ENCODE assay signal across 21 mouse cellular contexts in the genomic region with DNA sequence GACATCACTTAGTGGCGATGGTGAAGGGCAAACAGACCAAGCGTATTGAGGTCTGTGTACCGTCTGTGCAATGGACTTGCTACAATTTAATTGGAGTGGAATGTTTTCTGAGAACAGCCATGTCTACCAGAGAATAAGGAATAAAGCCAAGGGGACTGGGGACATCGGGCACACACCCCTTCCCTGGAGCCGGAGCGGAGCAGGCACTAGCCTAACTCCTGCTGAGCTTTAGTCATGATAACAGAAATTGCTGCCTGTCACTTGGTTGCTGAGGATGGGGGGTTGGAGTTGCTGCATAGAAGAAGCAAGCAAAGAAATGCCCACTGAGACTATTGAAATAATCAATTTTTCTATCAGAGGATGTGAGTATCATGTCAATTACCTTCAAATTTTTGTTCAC.
DNase-seq lines count a peak whose midpoint lies in the region; ATAC-seq and TF ChIP-seq lines count a peak whose summit lies in the region.
"Had no signal": no experiment of that assay in that cellular context is flagged by ENCODE, and none has a peak within 500 bp of the region (broad histone marks: within the 10 kb centered on the region; RNA-seq: fewer than 3 reads in every experiment).

No protein-coding gene starts in this region.

- no peaks in the 10 kb centered on the region for H3K9me3 ChIP-seq in forebrain, embryonic 14.5 days (replicated peaks; ENCODE audit: control insufficient read depth, low read length)
- H3K9me3 ChIP-seq in forebrain, embryonic 13.5 days (replicated peaks) = no peaks in the 10 kb centered on the region
- no peaks in the 10 kb centered on the region for H3K9me3 ChIP-seq in ES-Bruce4 (replicated peaks; ENCODE audit: control insufficient read depth, insufficient read depth, low read length, poor library complexity, severe bottlenecking)
- H3K9me3 ChIP-seq in ES-E14 (ENCODE audit: control insufficient read depth, insufficient read depth, low read depth, low read length) = no peaks in the 10 kb centered on the region
- H3K9me3 ChIP-seq in liver, postnatal 0 days (ENCODE audit: low read length) = no peaks in the 10 kb centered on the region
- H3K9me3 ChIP-seq: embryonic facial prominence, embryonic 10.5 days; embryonic facial prominence, embryonic 12.5 days; forebrain, embryonic 15.5 days had no signal

- H3K27me3 ChIP-seq in forebrain, embryonic 14.5 days (replicated peaks; ENCODE audit: control insufficient read depth, insufficient read depth, low read length) = no peaks in the 10 kb centered on the region
- no peaks in the 10 kb centered on the region for H3K27me3 ChIP-seq in forebrain, embryonic 13.5 days
- no peaks in the 10 kb centered on the region for H3K27me3 ChIP-seq in ES-Bruce4 (ENCODE audit: control insufficient read depth, insufficient read depth, low read length, poor library complexity, severe bottlenecking)
- no peaks in the 10 kb centered on the region for H3K27me3 ChIP-seq in liver, postnatal 0 days (ENCODE audit: insufficient read depth, low read length)
- H3K27me3 ChIP-seq: embryonic facial prominence, embryonic 12.5 days; forebrain, embryonic 15.5 days had no signal

- H3K36me3 ChIP-seq in forebrain, embryonic 14.5 days (ENCODE audit: control insufficient read depth, insufficient read depth, low read length) = no peaks in the 10 kb centered on the region
- no peaks in the 10 kb centered on the region for H3K36me3 ChIP-seq in forebrain, embryonic 13.5 days (ENCODE audit: poor library complexity, severe bottlenecking)
- H3K36me3 ChIP-seq in ES-Bruce4 (ENCODE audit: control insufficient read depth, insufficient read depth, low read length, poor library complexity, severe bottlenecking) (no peaks in the 10 kb centered on the region), ES-E14 (ENCODE audit: control insufficient read depth, insufficient read depth, low read length, poor library complexity, severe bottlenecking) (no peaks in the 10 kb centered on the region)
- no peaks in the 10 kb centered on the region for H3K36me3 ChIP-seq in liver, postnatal 0 days (replicated peaks; ENCODE audit: insufficient read depth, low read length)
- H3K36me3 ChIP-seq: embryonic facial prominence, embryonic 10.5 days; embryonic facial prominence, embryonic 12.5 days; forebrain, embryonic 15.5 days had no signal

- in situ Hi-C loops in ES-E14 (cut with MboI; ENCODE audit: low sequenced_read_pairs in 2 of 2, unreplicated experiment in 2 of 2) = no loop called here

- ATAC-seq in forebrain, embryonic 14.5 days = no peak
- ATAC-seq in forebrain, embryonic 13.5 days = no peak
- ATAC-seq in liver, postnatal 0 days = no peak
- ATAC-seq: CD4-positive, CD25-positive, alpha-beta regulatory T cell, adult 4 months; forebrain, embryonic 15.5 days; forebrain, postnatal 0 days had no signal

- no peak overlapping the region for H3K27ac ChIP-seq in forebrain, embryonic 14.5 days (ENCODE audit: low read depth, low read length)
- H3K27ac ChIP-seq in forebrain, embryonic 13.5 days = no peak overlapping the region
- H3K27ac ChIP-seq in ES-Bruce4 (ENCODE audit: insufficient read depth, low read length) = no peak overlapping the region
- no peak overlapping the region for H3K27ac ChIP-seq in ES-E14 (ENCODE audit: insufficient read depth, low read depth, low read length, poor library complexity, severe bottlenecking)
- H3K27ac ChIP-seq in liver, postnatal 0 days (ENCODE audit: low read depth) = no peak overlapping the region
- H3K27ac ChIP-seq: embryonic facial prominence, embryonic 10.5 days; embryonic facial prominence, embryonic 12.5 days; forebrain, embryonic 15.5 days had no signal

- TF ChIP-seq POLR2A in ES-Bruce4 (IDR thresholded peaks at IDR 0.05; ENCODE audit: insufficient read depth, low read length) = no peak

- WGBS in forebrain, embryonic 14.5 days = 18% methylated on average over 6 of the region's 6 CpGs
- WGBS in forebrain, embryonic 13.5 days = 31% methylated on average over 6 of the region's 6 CpGs
- WGBS in liver, postnatal 0 days (ENCODE audit: insufficient replicate concordance) = 69% methylated on average over 6 of the region's 6 CpGs

- TF ChIP-seq CTCF in ES-Bruce4 (IDR thresholded peaks at IDR 0.05; ENCODE audit: low read depth, low read length) = no peak
- TF ChIP-seq CTCF in liver, postnatal 0 days (IDR thresholded peaks at IDR 0.05; ENCODE audit: low read depth) = no peak

- no peak overlapping the region for H3K9ac ChIP-seq in forebrain, embryonic 14.5 days (ENCODE audit: low read length)
- H3K9ac ChIP-seq in forebrain, embryonic 13.5 days = no peak overlapping the region
- H3K9ac ChIP-seq in ES-Bruce4 (ENCODE audit: low read depth, poor library complexity, severe bottlenecking) (no peak overlapping the region), ES-E14 (ENCODE audit: insufficient read depth, low read depth, low read length, poor library complexity, severe bottlenecking) (no peak overlapping the region)
- H3K9ac ChIP-seq in liver, postnatal 0 days (replicated peaks) = no peak overlapping the region
- H3K9ac ChIP-seq: embryonic facial prominence, embryonic 12.5 days; forebrain, embryonic 15.5 days; forebrain, postnatal 0 days had no signal

- H3K4me2 ChIP-seq in forebrain, embryonic 14.5 days (ENCODE audit: low read length) = no peak overlapping the region
- no peak overlapping the region for H3K4me2 ChIP-seq in forebrain, embryonic 13.5 days
- H3K4me2 ChIP-seq in liver, postnatal 0 days (ENCODE audit: low read depth, low read length) = no peak overlapping the region
- H3K4me2 ChIP-seq: embryonic facial prominence, embryonic 12.5 days; forebrain, embryonic 15.5 days had no signal

- no peak overlapping the region for H3K4me3 ChIP-seq in forebrain, embryonic 14.5 days (ENCODE audit: low read depth, low read length)
- H3K4me3 ChIP-seq in forebrain, embryonic 13.5 days = no peak overlapping the region
- H3K4me3 ChIP-seq in ES-Bruce4 (ENCODE audit: low read depth, low read length) = no peak overlapping the region
- no peak overlapping the region for H3K4me3 ChIP-seq in ES-E14 (ENCODE audit: insufficient read depth in 1 of 2, low read depth in 1 of 2, low read length in 2 of 2, poor library complexity in 1 of 2, severe bottlenecking in 1 of 2)
- H3K4me3 ChIP-seq in liver, postnatal 0 days (ENCODE audit: low read depth, low read length) = no peak overlapping the region
- H3K4me3 ChIP-seq: embryonic facial prominence, embryonic 10.5 days; embryonic facial prominence, embryonic 12.5 days; forebrain, embryonic 15.5 days had no signal

- peaks cover 10% of the 10 kb centered on the region for H3K4me1 ChIP-seq in forebrain, embryonic 14.5 days (ENCODE audit: control insufficient read depth, insufficient read depth, low read length)
- peaks cover 21% of the 10 kb centered on the region for H3K4me1 ChIP-seq in forebrain, embryonic 13.5 days
- H3K4me1 ChIP-seq in ES-Bruce4 (ENCODE audit: control insufficient read depth, insufficient read depth, low read length) = peaks cover 4% of the 10 kb centered on the region
- peaks cover 0 to 13% of the 10 kb centered on the region in 2 experiments; a peak in 1 of 4 replicates for H3K4me1 ChIP-seq in ES-E14 (ENCODE audit: control insufficient read depth in 2 of 2, insufficient read depth in 2 of 2, low read length in 2 of 2, poor library complexity in 1 of 2)
- no peaks in the 10 kb centered on the region for H3K4me1 ChIP-seq in liver, postnatal 0 days (ENCODE audit: insufficient read depth)
- H3K4me1 ChIP-seq: embryonic facial prominence, embryonic 12.5 days had no signal

- 0 out of 2 replicates have a peak, but pooled peaks have one; percentile 52 for TF ChIP-seq EP300 in ES-Bruce4 (IDR thresholded peaks at IDR 0.05; ENCODE audit: insufficient read depth, low read depth, low read length)
- TF ChIP-seq EP300 in liver, postnatal 0 days (IDR thresholded peaks at IDR 0.05; ENCODE audit: low read depth) = no peak

- DNase-seq in forebrain, embryonic 14.5 days (ENCODE audit: low spot score) = peak; percentile 14
- DNase-seq in ES-E14 (ENCODE audit: low read depth, low spot score) (peak; percentile 2), ZHBTc4 (ENCODE audit: low read depth, low spot score) (peak; percentile 32)
- no peak for DNase-seq in natural killer cell, adult 2 months (ENCODE audit: low spot score in 2 of 2)
- DNase-seq in liver, postnatal 0 days = no peak
- no peak for DNase-seq in ovary, postnatal 10 days (ENCODE audit: low spot score)
- DNase-seq: adrenal gland, adult 2 months; adrenal gland, postnatal 10 days; B cell, adult 2 months; cerebellum, adult 11-12 months; cerebellum, adult 2 months; cerebellum, adult 9-10 months; cerebellum, postnatal 10 days; cerebellum, postnatal 25 days; forebrain, postnatal 0 days had no signal

TF ChIP-seq in ES-E14, 5 proteins besides CTCF, POLR2A, EP300 and RAD21:
- TF ChIP-seq ZC3H11A (IDR thresholded peaks at IDR 0.05; ENCODE audit: borderline replicate concordance, low read depth, low read length) = no peak
- TF ChIP-seq CHD2 (IDR thresholded peaks at IDR 0.05; ENCODE audit: low read depth, low read length) = no peak
- TF ChIP-seq HCFC1 (IDR thresholded peaks at IDR 0.05; ENCODE audit: borderline replicate concordance, insufficient read depth, low read length) = no peak
- TF ChIP-seq ZNF384 (IDR thresholded peaks at IDR 0.05; ENCODE audit: low read depth, low read length) = no peak
- no peak for TF ChIP-seq MAFK (IDR thresholded peaks at IDR 0.05; ENCODE audit: insufficient read depth, low read depth, low read length)

Comparison
In these comparisons a context has a peak if more than half of its experiments do, and no peak if none do; other contexts are left out.
1. DNase-seq: peak in forebrain, embryonic 14.5 days (single experiment), ES-E14 (single experiment) and ZHBTc4 (single experiment); none in natural killer cell, adult 2 months (0 of 2), liver, postnatal 0 days (single experiment) and ovary, postnatal 10 days (single experiment).